Mouse (Mus musculus) monocyte, adult 2 months (primary cell): ENCODE data around the gene Cap2.

Experiments used
- DNase-seq, 2 experiments: peaks; one replicate each; pipeline ENCODE4 v3.0.0; 2022; ENCODE audit warnings: low spot score in 2 of 2, low read depth in 1 of 2

Gene Cap2

DNA sequence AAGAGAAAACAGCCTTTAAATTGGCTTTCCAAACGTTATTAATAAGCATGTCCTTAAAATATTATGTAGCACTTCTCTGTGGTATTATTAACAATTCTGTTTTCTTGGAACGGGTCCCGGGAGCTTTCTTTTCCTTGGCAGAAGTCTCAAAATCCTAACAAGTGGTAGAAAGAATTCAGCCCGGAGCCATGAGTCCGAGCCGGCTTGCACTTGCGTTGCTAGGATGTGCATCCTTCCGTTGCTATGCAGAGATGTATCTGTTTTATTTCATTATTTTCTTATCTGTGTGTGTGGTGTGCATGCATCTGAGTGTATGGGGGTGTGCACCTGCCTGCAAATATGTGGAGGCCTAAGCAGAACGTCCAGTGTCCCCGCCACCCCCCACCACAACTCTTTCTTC, 126.2 kb downstream of the Cap2 start:
- no peak for DNase-seq

DNA sequence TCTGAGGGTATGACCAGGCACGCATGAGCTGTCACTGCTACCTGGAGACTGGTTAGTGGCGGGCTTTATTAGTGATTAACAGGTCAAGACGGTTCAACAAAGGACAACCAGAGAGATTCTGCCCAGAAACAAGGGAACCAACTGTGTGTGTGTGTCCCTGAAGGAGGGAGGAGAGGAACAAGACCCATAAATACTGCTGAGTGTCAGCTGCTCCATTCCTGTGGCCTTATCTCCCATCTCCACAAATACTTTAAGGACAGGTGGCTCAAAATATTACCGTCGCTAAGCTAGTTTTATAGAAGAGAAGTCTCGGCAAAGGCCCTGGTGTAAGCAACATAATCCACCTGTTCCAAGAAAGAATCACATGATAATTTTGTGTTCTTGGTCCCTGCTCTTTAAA, 127.7 kb downstream of the Cap2 start:
- DNase-seq: no peak

DNA sequence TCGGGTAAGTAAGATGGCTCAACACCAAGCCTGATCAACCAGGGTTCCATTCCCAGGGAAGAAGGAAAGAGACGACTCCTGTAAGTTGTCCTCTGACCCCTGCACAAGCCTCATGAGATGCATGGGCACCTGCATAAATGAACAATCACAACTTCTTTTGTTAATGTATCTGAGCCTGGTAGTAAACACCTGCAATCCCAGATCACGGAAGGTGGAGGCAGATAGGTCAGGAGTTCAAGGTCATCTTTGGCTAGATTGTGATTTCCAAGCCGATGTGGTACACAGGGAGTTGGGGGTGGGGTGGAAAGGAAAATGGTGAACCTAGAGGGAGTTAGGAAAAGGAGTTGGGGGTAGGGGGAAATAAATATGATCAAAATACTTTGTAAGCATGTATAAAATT, 131.1 kb downstream of the Cap2 start:
- no peak for DNase-seq

DNA sequence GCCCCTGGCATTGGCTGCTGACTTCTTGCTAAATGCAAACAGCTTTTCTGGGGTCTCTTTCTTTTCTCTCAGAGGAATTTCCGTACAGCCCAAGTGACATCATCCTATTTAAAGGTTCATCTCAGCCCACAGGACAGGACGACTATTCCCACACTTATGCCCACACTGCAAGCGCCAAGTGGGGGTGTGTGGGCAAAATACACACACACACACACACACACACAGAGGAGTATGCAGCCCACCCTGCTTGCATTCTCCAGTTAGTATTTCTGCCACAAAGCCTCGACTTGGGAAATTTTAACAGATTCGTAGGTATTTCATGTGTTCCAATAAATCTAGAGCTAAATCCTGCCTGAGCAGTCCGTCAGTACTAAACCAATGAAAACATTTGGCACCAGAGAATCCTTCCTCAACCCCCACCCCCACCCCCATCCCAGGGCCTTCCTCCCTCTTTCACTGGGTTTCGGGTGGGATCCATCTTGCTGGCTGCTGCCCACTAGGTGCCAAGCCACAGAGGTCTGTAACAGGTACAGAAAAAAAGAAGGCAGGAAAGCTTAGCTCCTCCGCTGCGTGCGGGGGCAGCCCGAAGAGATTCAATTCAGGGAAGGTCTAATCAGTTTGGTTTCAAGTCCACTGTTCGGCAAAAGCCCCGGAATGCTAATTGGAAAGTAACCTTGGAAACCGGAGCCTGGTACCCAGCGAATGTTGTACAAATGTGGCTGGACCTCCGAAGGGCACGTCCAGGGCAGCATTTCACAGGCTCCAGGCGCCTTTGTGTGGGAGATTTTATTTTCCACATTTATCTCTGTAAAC, 131.9 kb downstream of the Cap2 start:
- no peak for DNase-seq

DNA sequence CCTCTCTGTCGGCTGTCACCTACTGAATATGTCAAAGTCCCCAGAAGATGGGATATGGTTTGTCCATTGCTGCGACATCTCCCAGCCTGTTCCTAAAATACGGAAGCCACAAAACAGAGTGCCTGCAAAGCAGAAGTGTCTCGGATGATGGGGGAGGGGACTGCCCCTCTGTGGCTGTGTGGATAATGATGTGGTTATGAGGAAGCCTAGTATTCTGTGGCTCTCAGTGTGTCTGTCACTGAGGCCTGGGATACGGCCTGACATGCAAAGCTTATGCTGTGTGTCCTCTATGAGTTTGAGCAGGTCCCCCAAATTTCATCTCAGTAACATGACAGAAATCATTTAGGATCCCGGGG, 132.5 kb downstream of the Cap2 start:
- DNase-seq: peak; percentile 11 to 13

DNA sequence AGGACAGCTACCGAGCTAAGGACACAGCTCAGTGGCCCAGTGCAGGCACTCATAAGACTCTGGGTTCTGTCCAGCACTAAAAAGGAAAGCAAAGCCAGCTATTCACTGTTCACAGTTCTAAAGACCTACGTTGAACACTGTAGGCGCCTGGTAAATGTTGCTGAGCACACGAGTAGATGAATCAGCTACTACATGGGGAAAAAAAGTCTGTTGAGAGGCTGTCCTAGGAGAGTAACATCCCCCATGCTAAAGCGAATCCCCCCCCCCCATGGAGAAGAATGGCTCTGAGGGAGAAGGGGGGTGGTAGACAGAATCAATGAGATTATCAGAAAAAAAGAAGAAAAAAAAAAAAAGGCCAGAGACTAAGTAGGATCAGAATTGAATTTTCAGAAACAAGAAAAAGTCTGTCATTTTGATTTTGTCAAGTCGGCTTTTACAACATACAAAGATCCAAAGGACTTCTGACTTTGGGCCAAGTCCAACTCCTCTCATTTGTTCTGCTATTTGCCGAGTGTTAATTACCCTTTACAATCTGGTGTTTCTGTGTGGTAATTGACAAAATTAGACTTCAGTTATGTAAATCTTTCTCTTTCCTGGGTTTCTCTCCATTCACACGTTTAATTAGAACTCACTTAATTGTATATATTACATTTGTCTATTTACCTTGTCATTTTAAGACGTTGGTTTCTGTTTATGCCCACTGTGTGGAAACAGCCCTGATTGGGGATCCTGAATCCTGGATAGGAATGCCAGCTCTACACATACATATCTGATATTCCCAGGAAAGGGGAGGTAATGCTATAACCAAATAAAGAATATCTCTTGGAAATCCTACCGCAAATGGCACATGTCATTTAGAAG, 139.2 kb downstream of the Cap2 start:
- DNase-seq: no peak

DNA sequence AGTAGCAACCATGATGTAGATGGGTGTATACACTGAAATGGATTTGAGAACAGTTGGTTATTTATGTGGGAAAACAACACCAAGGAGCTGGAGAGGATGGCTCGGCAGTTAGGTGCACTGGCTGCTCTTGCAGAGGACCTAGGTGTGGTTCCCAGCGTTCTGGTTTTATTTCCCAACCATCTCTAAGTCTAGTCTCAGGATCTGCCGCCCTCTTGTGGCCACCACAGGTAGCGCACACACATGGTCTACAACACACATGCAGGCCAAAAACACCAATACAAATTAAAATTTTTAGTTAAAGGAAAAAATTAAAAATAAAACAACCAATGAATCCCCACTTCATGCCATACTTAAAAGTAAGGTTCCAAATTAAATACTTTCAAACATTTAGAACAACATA, 140.7 kb downstream of the Cap2 start:
- DNase-seq: no peak

DNA sequence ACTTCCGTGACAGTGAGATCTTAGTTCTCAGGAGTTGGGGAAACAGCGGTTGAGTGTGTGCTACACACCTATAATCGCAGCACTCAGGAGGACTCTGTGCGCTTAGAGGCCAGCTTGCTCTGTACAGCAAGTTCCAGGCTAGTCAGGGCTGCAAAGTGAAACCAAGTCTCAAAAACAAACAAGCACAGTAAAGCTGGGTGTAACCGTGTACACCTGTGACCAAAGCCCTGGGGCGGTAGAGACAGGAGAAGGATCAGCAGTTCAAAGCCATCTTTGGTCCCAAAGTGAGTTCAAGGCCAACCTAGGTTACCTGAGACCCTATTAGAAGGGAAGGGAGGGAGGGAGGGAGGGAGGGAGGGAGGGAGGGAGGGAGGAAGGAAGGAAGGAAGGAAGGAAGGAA, 142.5 kb downstream of the Cap2 start:
- DNase-seq: no peak

DNA sequence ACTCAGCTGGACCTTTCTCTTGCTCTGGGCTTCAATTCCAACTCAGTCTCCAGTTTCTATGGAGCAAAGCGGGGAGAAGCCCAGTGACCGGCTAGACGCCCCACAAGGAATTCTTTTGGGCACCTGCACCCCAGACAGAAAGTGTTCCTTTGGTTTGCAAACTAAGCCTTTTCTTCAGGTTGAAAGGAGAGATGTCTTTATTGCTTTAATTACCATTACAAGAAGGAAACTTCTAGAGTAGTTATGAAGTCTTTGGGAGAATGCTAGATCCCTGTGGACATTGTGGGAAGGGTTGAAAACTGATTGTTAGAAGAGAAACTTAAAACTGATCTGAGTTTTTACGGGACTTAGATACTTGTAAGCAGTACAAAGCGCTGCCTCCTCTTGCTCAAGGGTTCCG, 143.8 kb downstream of the Cap2 start:
- no peak for DNase-seq

DNA sequence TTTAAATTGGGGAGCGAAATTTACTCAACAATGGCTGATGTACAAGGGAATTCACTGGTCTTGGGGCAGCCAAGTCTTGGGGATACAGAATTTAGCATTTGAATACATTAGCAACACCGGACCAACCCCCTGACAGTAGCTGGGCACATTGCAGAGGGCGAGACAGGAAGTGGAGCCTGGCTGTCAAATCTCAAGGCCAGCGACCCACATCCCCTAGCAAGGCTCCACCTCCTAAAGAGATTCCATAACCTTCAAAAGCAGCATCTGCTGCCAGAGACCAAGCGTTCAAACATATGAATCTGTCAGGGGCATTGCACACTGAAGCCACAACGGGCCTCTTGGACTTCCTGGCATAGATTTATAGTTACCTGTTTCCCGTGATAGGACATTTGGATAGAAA, 150.2 kb downstream of the Cap2 start:
- DNase-seq: no peak

DNA sequence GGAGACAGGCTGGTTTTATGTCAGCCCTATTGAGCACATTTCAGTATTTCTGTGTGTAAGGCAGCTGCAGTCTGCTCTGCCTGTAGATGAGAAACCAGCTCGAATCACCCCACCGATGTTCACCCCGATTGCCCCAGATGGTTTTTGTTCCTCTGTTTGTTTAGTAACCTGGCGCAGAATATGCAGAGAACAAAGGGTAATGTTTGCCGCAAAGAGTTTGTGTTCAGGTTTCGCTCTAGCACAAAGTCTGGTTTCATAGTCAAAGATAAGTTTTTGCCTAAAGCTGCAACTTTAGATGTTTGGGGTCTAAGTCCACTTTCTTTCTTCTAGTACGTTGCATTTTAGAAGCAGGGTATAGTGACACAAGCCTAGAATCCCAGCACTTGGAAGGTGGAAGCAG, 151.0 kb downstream of the Cap2 start:
- DNase-seq: no peak

DNA sequence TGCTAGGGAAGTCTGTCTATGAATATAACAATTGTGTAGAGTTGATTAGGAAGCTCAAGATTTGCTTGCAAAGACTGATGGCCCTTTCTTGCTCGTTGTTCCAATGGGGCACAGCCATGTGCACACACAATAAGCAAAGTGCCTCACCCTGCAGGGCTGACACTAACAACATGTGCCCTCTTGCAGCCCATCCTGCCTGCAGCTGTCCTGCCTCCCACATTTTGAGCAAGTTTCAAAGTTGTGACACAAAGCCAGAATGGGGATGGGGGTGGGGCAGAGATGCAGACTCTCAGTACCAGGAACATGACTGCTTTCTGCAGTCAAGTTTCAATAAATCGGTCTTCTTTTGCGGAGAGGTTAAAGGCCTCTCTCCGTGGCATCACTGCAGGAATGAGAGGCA, 152.0 kb downstream of the Cap2 start:
- DNase-seq: no peak

DNA sequence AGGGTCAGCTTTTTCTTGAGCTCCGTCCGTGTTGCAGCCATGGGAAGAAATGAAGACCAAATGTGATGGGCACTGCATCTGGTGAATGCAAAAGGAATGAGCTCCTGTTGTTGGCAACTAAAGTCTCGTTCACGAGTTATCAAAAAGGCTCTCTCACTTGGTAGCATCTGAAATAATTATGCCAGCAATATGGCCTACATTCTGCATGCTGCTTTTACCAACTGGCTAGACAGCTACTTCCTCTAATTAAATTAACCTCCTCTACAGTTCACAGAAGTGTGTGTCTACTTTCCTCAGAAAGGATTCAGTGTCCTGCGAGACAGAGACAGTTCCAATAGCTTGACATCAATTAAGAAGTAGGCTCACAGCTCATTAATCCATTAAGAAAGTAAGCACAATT, 152.9 kb downstream of the Cap2 start:
- DNase-seq: no peak

DNA sequence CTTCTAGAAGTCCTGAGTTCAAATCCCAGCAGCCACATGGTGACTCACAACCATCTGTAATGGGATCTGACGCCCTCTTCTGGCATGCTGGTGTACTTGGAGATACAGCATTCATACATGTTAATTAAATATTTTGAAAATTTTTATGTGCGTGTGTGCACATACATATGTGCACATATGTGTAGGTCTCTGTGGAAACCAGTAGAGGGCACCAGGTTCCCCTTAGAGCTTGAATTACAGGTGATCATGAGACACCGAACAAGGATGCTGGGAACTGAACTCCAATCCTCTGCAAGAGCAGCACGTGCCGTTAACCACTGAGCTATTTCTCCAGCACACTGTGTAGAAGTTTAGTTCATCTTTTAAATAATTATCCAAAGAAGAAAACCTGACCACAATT, 157.6 kb downstream of the Cap2 start:
- no peak for DNase-seq

DNA sequence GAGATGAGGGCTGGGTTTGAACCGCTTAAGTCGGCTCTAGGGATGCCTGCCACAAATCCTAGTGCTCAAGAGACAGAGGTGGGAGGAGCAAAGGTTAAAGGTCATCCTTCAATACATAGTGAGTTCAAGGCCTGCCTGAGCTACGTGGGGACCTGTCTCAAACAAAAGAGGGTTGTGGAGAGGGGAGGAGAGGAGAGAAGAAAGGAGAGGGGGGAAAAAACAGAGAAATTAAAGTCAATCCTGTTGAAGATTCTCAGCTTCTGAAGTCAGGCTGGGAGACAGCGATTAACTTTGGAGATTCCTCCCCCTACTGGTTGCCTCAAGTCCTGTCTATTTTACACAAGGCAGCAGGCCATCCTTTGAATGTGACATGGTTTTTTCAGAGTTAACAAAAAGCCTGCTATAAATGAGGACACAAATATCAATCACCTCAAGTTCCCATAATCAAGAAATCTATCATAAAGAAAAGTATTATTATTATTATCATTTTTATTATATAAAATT, 161.9 kb downstream of the Cap2 start:
- no peak for DNase-seq

DNA sequence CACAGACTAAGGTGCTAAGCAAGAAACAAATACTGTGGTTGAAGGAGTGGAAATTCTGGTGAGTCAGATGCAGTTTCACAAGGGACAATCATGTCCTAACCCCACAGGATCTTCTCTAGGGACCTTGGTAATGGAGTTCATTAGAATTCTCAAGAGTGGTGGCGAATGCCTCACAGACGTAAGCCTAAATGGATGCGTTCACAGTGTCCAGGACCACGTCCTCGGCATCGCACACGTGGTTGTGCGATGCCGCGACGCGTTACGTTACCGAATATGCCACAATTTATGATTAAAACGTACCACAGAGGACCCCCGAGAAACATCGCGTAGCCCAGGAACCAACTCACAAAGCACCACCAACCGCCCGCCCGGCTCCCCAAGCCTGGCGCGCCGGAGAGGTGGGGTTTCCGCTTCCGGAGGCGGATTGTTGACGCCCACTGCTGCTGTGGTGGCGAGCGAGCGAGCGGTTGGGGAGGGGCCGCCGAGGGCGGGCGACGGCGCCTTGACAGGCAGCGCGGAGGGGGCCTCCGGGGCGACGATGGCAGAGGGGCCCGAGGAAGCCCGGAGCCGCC, 167.5 kb downstream of the Cap2 start, which contains the start of gene Fam8a1:
TSS of gene Fam8a1 (plus strand) at position 475 of the 572 bp plus-strand sequence.
- DNase-seq: peak; percentile 56 to 84

DNA sequence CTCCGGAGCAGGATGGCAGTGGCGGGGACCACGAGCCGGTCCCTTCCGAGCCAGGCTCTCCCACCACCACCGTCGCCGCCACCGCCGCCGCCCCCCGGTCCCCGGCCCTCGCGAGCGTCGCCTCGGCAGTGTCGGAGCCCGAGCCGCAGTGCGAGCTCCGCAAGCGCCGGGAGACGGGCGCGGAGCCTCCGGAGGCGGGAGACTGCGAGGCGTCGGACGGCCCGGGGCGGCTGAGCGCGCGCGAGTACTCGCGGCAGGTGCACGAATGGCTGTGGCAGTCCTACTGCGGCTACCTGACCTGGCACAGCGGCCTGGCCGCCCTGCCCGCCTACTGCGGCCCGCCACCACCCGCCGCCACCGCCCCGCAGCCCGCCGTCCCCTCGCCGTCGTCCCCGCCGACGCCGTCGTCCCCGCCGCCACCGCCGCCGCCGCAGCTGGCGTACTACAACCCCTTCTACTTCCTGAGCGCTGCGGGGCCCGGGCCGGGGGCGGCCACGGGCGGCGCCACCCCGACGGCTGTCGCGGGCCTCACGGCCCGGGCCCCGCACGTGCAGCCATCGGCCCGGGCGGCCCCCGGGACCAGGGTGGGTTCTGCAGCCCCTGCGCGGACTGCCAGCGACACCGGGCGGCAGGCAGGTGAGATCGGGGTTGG, 168.1 kb downstream of the Cap2 start:
- no peak for DNase-seq

DNA sequence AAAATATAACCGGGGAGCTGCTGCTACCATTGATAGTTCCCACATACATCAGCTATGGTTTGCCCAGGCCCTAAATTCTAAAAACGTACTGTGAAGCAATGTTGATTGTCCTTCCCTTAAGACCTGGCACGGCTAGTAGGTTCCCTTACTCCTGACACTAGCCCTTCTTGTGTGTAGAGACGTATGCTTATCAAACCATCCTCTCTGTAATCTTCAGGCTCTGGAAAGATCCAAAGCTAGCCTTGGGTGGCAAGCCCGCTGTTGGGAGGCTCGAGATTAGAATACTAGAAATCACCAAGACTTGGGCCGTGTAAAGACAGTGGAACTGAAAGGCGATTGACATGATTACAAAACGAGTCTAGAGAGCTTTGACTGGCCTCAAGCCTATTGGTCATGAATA, 168.9 kb downstream of the Cap2 start:
- no peak for DNase-seq

DNA sequence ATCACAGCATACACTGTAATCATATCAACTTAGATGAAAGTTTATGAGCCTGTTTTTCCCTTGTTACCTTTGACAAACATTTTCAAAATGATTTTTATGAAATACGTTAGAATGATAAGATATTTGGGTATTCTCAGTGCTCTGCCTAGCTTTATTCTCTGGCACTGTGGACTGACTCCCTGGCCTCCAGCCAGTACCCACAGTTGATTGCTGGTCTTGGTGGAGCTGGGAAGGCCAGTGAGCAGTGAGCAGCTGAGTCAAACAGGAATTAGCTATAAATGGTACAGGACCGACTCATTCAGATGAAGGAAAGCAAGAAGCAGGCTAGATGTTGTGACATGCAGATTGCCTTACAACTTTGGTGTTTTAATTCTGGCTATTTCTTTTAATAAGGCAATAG, 173.0 kb downstream of the Cap2 start:
- no peak for DNase-seq

DNA sequence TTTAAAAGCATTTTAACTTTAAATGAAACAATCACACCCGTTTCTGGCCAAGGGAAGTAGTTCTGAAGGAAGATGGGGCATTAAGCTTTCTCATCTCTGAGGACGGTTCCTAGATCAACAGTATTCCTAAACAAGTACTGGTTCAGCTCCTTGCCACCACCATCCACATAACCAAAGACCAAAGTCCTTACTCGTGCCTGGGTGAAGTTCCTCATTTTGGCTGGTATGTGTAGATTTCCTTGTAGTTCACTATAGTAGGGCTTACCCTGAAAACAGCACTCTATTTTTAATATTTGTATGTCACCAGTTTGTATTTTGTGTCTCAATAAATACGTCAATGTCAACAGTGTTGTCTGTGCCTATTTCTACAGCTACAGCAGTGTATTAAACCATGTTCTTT, 176.1 kb downstream of the Cap2 start:
- no peak for DNase-seq

DNA sequence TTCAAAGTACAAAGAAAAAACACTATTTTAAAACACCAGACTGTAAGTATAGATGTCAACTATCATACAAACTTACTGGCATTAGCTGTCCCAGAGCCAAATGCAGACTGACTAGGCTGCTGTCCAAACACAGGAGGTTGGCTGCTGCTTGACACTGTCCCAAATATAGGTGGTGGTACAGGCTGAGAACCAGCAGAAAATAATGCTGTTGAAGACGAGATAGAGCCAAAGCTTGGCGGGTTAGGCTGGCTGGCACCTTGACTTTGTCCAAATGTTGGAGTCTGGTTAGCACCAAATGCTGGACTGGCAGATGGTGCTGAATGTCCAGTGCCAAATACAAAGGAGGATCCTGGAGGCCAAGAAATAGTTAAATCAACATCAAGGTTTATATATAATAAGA, 181.3 kb downstream of the Cap2 start:
- no peak for DNase-seq
